Mouse (Mus musculus) adrenal gland, postnatal 14 days (tissue): ENCODE measurements around the gene Hist1h4f. TPM values are rescaled to one million over a fixed set of nuclear protein-coding genes. Genes with fewer than 3 reads are reported as not detected.
A peak's percentile ranks its signal among the peaks of the same experiment; 100 is the strongest.

ENCODE experiments used
- DNase-seq: peaks from one replicate; pipeline ENCODE4 v3.0.0; 2021; ENCODE audit warnings: mixed read lengths
- total RNA-seq: library from RNA; stranded (reverse); gene quantifications from 2 replicates; pipeline ENCODE4 v1.2.3, GENCODE M21; 2021

Gene Hist1h4f
- total RNA-seq, 1 experiment from 2014 or later: 382 TPM

DNA sequence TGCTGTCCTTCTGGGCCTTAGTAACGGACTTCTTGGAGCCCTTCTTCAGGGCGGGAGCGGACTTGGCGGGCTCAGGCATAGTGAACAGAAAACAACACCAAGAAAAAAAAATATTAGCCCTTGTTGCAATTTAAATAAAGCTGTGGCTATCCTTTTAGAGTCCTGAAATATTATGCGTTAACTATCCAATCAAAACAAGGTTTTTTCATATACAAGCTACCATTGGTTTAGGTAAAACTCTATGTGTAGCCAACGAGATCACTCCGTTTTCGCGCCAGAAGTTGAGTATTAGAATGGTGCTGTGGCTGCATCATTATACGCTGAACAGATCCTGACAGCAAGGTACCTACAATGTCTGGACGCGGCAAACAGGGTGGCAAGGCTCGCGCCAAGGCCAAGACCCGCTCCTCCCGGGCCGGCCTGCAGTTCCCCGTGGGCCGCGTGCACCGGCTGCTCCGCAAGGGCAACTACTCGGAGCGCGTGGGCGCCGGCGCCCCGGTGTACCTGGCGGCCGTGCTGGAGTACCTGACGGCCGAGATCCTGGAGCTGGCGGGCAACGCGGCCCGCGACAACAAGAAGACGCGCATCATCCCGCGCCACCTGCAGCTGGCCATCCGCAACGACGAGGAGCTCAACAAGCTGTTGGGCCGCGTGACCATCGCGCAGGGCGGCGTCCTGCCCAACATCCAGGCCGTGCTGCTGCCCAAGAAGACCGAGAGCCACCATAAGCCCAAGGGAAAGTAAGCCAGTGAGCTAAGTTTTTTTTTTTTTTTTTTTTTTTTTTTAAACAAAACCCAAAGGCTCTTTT, 17.7 kb downstream of the Hist1h4f start, which contains the start of gene Hist1h2af:
Hist1h2af (plus strand) TSS at position 347 of the 808 bp plus-strand sequence.
- DNase-seq: peak; percentile 76

DNA sequence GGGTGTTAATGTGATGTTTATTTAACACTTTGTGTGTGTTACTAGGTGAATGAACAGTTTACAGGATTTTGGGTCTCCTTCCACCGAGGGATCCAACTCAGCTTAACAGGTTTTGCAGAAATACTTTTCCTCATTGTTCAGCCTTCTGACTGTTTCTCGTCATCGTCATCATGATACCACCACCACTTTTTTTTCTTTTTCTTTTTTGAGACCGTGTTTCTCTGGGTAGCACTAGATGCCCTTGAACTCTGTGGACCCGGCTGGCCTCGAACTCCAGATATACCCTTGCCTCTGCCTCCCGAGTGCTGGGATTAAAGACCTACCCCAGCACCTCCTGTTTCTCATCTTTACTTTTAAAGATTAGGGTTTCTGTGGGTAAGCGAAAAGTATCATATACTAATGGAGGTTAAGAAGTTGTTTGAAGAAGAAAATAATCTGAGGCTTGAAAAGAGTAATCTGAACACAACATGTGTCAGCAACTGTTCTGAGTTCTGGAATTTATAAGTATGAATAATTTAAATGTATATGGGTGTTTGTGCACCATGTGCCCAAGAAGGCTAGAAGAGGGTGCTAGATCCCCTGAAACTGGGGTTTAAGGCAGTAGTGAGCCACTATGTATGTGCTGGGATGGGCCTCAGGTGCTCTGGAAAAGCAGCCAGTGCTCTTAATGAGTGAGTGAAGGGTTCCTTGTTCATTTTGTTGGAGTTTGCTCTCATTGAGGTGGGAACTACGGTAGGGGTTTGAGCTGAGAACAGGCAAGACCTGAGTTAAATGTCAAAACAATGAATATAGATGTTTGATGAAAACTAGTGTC, 19.0 kb downstream of the Hist1h4f start:
- DNase-seq: no peak

DNA sequence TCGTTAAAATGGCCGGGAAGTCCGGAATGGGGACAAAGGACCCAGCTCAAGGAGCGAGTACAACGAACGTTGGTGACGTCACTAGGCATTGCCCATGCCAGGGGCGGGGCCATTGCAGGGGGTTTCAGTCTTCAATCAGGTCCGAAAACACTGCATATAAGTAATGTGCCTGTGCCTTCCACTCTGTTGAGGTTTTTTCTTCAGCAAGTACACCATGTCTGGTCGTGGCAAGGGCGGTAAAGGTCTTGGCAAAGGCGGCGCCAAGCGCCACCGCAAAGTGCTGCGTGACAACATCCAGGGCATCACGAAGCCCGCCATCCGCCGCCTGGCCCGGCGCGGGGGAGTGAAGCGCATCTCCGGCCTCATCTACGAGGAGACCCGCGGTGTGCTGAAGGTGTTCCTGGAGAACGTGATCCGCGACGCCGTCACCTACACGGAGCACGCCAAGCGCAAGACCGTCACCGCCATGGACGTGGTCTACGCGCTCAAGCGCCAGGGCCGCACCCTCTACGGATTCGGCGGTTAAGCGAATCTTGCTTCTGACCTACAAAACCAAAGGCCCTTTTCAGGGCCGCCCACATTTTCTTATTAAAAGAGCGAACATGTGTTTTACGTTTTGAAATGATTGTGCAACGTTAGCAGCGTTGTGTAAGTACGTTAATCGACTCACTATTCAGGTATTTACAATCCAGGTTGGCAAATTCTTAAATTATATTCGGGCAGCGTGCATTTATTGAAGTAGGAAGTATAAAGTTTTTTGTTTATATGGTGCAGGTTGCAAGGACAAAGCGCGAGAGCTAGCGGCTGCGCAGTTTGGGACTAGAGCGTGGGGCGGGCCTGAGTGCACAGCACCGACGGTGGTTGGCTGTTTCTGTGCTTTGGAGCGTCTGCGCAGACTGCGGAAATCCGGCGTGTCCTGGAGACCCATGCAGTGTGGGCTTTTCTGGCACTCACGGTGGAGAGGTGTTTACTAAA, 20.3 kb downstream of the Hist1h4f start, which contains the start of gene Hist1h4h:
Hist1h4h (plus strand) TSS at position 150 of the 975 bp plus-strand sequence.
- DNase-seq: peak; percentile 98

DNA sequence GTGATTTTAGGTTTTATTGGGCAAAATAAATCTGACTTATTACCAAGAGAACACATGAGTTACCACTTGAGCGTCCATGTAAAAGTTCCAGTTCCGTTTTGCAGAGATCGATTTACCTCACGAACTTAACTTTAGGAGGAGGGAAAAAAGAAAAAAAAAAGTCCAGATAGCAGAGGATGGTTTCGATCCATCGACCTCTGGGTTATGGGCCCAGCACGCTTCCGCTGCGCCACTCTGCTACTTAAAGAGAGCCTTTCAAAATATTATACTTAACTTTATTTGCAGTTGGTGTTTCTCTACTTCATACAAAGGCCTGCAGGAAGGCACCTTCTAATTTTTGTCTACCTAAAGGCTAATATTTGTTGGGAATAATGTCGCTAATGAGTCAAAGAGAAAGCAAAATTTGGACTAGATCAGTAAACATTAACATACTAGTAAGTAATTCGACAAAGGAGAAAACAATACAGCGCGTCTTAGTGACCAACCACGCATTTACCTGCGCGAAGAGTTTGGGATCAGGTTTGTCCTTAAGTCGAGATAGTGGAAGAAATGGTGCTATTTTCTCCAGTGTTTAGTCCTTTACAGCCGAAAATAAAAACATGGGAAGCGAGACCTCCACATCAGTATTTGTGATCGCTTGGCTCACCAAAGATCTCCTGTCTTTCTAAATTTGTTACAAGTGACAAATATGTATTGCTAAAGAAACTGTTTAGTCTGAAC, 21.1 kb downstream of the Hist1h4f start:
- DNase-seq: peak; percentile 68

DNA sequence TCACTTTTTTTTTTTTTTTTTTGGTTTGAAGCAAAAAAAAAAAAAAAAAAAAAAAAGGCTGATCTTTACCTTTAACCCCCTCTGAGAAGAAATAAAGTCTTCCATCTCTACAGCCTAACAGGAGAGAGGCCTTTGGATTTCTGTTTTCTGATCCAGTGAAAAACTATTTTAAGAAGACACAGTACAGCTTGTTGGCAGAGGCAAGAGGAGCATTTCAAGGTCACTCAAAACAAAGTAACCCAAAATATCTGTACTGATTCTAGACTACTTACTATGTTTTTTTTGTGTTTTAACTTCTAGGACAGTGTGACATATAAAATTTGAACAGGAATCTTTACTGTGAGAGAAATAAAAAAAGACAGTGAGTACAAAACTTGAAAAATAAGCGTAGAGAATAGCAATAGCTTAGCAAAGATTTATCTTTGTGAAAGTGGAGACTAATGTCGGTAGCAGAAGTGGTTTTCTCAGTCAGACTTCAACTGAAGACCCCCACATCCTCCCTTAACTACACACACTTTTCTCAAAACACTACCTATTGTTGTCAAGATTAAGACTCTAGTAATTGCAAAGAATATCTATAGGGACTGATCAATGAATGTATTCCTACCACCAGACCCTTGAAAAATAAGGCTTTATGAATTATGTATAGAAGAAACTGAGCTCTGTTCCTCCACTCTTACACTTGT, 21.8 kb downstream of the Hist1h4f start:
- DNase-seq: no peak

DNA sequence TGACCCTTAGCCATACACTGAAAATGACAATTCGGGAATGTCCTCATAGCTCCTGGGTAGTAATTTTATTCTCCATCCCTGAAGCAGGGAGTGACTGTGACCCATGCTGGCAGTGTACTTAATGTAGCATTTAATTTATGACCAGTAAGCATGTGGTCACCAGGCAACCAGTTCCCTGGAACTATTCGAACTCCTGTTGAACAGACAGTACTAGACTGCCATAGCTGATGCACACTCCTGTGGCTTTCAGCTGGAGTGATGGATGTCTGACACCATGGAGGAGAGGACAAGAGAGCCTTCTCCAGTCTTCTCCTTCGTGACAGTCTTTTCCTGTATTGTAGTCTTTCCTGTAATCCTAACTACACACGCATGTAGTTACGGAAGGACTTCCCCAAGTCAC, 22.4 kb downstream of the Hist1h4f start:
- no peak for DNase-seq

DNA sequence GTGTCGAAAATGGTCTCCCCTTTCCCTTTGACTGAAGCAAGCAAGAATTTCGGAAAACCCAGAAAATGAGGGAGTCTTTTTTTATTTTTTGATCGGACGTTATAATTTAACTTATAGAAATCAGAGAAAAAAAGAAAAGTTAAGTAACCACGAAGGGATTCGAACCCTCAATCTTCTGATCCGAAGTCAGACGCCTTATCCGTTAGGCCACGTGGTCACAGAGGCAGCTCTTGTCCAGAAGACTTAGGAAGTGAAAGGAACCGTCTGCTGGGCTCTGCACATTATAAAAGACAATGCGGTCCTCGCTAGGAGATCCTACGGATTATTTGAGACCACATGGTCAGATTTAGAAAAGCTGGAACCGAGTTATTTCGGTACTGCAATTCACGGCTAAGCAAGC, 25.1 kb downstream of the Hist1h4f start:
- DNase-seq: peak; percentile 93

DNA sequence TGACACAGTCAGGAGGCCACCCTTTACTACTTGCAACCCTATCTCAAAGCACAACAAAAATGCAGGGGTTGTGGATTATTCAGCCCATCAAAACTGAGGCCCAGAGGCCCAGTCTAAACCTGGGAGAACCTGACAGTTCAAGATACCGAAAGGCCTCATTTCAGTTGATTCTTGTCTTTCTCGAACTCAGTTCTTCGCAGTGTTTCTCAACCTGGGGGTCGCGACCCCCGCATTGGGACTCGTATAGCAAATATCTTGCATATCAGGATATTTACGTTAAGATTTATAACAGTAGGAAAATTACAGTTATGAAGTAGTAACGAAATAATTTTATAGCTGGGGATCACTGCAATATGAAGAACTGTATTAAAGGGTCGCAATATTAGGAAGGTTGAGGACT, 25.5 kb downstream of the Hist1h4f start:
- DNase-seq: no peak

DNA sequence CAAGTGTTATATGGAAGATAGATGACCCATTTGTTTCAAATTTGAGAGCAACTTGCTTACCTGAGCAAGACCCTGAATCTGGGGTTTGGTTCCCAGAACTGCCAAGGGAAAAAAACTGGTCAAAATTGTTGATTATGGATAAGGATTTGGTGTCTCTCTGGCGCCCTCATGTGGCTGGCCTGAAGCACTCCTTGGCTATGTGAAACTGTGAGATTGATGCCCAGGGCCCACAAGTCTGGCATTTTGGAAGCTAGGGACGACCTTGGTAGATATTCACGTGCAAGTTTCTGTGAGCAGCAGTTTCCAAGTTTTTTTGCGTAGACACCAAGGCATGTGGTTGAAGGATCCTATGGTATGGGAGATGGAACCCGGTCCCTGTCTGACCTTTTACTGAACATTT, 26.8 kb downstream of the Hist1h4f start:
- DNase-seq: peak; percentile 87

DNA sequence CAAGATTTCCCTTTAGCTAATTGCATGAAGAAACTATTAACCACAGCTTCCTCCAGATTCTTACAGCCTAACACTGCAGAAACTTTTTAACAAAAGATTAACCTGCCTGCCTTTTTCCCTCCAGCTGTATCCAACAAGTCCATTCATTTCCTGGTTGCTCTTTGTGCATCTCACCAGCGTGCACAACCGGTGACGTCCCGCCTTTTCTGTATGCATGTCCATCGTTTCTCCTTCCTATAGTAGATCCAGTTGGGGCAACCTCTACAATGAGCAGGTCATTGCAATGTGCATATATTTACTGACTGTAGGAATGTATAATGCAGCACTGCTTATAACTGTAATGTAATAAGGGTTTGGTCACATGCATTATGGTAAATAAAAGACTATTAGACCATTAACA, 27.5 kb downstream of the Hist1h4f start:
- DNase-seq: no peak

DNA sequence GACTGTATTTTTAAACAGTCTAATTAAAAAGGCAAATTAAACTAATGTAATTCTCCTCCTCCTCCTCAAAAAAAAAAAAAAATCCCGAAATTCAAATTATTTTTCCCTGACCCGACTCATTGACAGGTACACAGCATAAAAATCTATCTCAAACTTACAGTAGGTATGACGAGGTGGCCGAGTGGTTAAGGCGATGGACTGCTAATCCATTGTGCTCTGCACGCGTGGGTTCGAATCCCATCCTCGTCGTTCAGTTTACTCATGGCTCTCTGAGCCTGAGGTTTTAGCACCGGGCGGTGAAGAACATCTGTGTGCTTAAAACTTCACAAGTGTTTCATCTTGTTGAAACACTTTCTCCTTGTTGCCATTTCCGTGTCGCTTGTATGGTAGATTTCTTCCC, 29.7 kb downstream of the Hist1h4f start:
- DNase-seq: peak; percentile 89

DNA sequence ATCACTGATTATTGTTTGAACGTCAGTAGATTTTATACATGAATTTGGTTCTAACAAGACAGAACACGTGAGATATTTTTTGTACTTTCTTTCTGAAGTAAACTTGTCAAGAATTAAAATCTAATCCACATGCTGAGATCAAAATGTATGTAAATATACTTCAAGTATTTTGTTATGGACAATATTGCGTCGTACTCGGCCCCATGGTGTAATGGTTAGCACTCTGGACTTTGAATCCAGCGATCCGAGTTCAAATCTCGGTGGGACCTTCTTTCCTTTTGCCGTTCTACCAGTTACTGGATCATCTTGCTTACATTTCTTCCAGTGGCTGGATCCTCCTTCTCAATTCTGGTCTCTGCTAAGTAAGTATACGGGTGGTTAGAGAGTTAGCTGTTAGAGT, 32.0 kb downstream of the Hist1h4f start:
- DNase-seq: peak; percentile 85

DNA sequence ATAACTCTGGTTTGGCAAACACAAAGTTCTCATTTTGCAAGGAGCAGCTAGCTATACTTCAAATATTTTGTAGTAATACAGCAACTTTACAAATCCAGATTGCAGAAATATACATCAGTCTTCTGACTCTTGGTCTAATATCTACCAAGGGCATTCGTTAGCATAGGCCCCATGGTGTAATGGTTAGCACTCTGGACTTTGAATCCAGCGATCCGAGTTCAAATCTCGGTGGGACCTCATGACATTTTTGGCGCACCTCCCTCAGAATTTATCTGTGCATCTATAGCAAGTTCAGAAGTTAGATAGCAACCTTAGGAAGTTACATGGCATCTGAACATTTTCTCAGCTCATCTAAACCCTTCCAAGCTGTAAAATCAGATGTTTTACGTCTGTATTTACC, 32.6 kb downstream of the Hist1h4f start:
- DNase-seq: peak; percentile 84

DNA sequence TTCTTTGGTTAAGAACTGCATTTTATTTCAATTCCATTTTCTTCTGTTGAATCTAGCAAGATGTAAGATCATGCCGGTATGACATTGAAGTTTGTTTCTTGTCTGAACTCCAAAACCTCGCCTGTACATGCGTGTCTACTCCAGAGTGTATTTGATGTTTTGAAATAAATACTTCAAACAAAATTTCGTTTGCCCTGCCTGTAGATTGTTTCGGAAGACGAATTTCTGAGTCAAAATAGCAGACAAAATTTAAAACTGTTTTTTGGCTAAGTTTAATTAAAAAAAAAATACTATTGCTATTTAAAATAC, 33.2 kb downstream of the Hist1h4f start:
- no peak for DNase-seq

DNA sequence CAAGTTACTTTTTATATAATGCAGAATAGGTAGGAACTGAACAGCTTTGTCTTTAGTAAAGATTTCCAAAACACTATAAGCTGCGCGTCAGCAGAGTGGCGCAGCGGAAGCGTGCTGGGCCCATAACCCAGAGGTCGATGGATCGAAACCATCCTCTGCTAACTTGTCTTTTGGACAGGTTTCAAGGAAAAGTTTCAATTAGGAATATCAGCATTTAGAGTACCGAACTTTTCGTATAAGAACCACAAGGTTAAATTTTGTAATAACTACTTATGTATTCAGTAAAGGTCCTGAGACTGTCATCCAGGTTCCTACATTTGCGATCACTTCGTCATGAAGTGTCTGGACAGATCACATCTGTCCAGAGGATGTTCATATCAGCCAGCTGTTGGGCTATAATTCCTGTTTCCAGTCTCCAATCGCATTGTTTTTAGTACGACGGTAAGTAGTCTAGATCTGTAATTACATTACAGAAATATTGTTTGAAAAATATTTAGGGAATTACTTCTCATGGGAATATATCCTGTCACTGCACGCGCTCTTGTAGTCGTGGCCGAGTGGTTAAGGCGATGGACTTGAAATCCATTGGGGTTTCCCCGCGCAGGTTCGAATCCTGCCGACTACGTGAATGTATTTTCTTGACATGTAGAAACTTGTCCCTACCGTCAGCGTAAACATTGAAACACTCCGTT, 33.7 kb downstream of the Hist1h4f start:
- peak; percentile 90 for DNase-seq

DNA sequence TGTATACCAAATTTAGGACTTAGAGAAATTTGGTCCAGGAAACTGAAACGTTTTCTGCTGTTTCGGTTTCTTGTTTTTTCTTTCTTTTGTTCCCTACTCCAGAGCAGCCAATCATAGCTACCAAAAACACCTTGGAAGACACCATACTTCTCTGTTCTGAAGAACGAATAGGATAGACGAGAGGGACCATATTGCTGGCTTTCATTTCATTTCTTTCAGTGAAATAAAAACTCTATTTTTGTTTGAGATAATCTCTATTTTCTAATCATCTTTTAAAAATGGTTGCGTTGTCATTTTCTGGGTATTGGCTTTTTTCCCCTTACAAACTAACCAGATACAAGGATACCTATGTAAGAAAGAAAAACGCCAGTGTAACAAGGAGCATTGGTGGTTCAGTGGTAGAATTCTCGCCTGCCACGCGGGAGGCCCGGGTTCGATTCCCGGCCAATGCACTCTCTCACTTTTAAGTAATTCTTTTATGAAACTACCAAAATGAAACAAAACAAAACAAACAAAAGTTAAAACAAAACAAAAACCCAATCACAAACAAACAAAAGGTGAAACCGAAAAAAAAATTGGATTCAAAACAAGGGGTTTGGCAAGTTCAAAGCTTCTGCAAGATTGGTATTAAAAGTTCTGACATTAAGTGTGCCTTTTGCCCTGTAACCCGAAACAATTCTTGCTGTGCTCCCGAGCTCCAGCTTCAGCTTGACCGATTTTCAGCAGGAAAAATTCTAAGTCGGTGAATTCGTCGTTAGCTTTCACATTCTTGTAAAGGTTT, 34.4 kb downstream of the Hist1h4f start:
- DNase-seq: peak; percentile 80

DNA sequence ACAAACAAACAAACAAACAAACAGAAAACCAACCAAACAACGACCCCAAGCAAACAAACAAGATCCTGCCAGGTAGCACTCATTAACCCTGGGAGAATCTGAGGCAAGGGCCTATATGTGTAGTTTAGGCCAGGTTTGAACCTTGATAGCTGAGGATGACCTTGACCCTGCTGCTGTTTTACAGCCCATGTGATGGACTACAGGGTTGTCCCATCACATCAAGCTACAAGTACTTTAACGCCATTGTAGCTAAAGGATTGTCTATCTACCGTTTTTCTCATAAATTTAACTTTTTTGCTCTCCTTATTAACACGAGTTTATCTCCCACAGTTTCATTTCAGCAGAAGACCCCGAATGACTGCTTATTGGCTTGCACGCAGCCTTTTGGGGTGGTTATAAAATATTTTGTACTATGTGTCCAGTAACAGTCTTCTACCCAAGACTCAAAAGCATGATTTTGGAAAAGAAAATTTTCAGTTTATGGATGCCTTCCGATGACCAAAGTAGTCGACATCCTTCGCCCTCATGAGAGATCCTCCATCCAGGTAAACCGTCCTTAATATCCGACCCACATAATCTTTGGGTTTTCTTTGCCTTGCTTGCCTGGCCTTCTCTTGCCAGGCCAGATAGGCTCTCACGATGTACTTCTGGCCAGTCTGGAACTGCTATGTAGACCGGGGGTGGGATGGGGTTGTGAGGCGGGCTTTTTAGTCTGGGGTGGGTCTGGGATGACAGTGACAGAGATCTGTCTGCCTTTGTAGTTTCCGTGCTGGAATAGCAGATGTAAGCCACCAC, 35.4 kb downstream of the Hist1h4f start:
- DNase-seq: no peak

DNA sequence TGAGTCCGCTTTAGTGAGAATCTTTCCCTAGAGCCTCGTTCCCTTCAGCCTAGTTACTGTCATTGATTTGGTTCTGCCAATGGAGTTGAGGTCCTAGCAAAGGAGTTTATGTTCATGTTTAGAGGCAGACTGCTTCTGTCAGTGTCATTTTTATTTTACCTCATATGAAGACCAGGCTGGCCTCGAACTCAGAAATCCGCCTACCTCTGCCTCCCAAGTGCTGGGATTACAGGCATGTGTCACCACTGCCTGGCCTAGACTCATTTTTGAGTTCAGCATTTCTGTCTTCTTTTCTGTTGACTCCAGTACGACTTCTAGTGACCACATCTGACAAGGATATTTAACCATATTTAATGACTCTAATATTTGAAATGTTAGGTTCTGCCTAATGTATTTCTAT, 36.2 kb downstream of the Hist1h4f start:
- no peak for DNase-seq

DNA sequence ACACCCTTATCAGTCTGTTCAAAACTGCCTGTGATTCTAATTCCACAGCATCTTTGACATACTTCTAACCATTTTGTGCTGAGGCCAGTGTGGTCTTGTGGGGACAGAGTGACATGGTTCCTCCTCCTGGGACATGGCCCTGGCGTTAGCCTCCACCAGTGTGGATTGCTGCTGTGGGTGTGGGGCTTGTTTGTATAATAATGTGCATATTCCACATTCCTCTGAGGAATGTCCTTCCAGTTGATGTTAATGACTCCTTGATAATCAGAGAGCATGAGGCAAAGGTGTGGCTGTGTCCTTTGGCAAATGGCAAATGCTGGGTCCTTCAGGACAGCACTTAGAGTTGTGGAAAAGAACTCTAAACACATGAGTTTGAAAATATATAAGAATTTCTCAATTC, 37.9 kb downstream of the Hist1h4f start:
- no peak for DNase-seq
